Mouse (Mus musculus): ENCODE measurements around the gene Shpk.

- TF ChIP-seq CTCF (IDR thresholded peaks at IDR 0.05; ENCODE audit: borderline replicate concordance, extremely low read depth, insufficient read depth, insufficient read length) = no peak
- TF ChIP-seq POLR2A (IDR thresholded peaks at IDR 0.05; ENCODE audit: borderline replicate concordance, extremely low read depth, insufficient read depth, insufficient read length, poor library complexity, severe bottlenecking) = no peak
These were observed 44.2 kb upstream of the Shpk start for GRCm38 (mm10) chr11:73155071-73155470.
